Mouse (Mus musculus) gonadal fat pad, adult 2 months (tissue): ENCODE measurements at regions not wholly inside any gene's neighbourhood (a gene's known extent, or its start where the extent isn't known, plus 50 kb on each side); places are given as distances from the start of the nearest gene placed in this dataset.
A peak's percentile ranks its signal among the peaks of the same experiment; 100 is the strongest.

Source experiments
- DNase-seq: peaks from one replicate; pipeline ENCODE4 v3.0.0-alpha.2; 2012; ENCODE audit warnings: low read depth

- no peak for DNase-seq
Observed at GRCm38 (mm10) chr14:97694238-97694637, 475.3 kb downstream of the Dach1 start.

- DNase-seq = no peak
Observed at GRCm38 (mm10) chr14:97684617-97685016, 484.9 kb downstream of the Dach1 start.

GRCm38 (mm10) chr14:97667806-97668205, 501.8 kb downstream of the Dach1 start:
- no peak for DNase-seq

- DNase-seq = no peak
Observed at GRCm38 (mm10) chr14:97638187-97638792, 531.3 kb downstream of the Dach1 start.

- DNase-seq = no peak
Observed at GRCm38 (mm10) chr14:97611438-97611837, 558.1 kb downstream of the Dach1 start.

GRCm38 (mm10) chr14:97596694-97597093, 572.9 kb downstream of the Dach1 start:
- no peak for DNase-seq

- no peak for DNase-seq
Observed at GRCm38 (mm10) chr14:97588611-97589010, 581.0 kb downstream of the Dach1 start.

GRCm38 (mm10) chr14:97588182-97588581, 581.4 kb downstream of the Dach1 start:
- no peak for DNase-seq

GRCm38 (mm10) chr14:97586962-97587361, 582.6 kb downstream of the Dach1 start:
- no peak for DNase-seq

GRCm38 (mm10) chr14:97570274-97570673, 599.3 kb downstream of the Dach1 start:
- no peak for DNase-seq

- DNase-seq = no peak
Observed at GRCm38 (mm10) chr14:97560121-97560907, 609.3 kb downstream of the Dach1 start.

- no peak for DNase-seq
Observed at GRCm38 (mm10) chr14:97559559-97559958, 610.0 kb downstream of the Dach1 start.

GRCm38 (mm10) chr14:97558289-97558688, 611.3 kb downstream of the Dach1 start:
- no peak for DNase-seq

GRCm38 (mm10) chr14:97557888-97558287, 611.7 kb downstream of the Dach1 start:
- DNase-seq = no peak

GRCm38 (mm10) chr14:97546276-97546675, 623.3 kb downstream of the Dach1 start:
- DNase-seq = no peak

GRCm38 (mm10) chr14:97544307-97544706, 625.3 kb downstream of the Dach1 start:
- DNase-seq = peak; percentile 36

- no peak for DNase-seq
Observed at GRCm38 (mm10) chr14:97537012-97537411, 632.6 kb downstream of the Dach1 start.

GRCm38 (mm10) chr14:97511318-97511717, 658.2 kb downstream of the Dach1 start:
- no peak for DNase-seq

- DNase-seq = no peak
Observed at GRCm38 (mm10) chr14:97489427-97490347, 679.9 kb downstream of the Dach1 start.

- DNase-seq = no peak
Observed at GRCm38 (mm10) chr14:97478236-97478635, 691.3 kb downstream of the Dach1 start.

GRCm38 (mm10) chr14:97450525-97451235, 718.9 kb downstream of the Dach1 start:
- DNase-seq = no peak

GRCm38 (mm10) chr14:97448617-97449016, 720.9 kb downstream of the Dach1 start:
- no peak for DNase-seq
